Mouse (Mus musculus): ENCODE data around the gene Cgnl1. TPM values are rescaled to one million over a fixed set of nuclear protein-coding genes. Genes with fewer than 3 reads are reported as not detected.

The Cgnl1 gene
- polyA plus RNA-seq (2015; fragmentation: Nextera tagmentation; extraction: Ambion mirVana): 5.9 and 6.2 TPM in 2 replicates

- no peaks in the 10 kb centered on the region for H3K9me3 ChIP-seq
- H3K9ac ChIP-seq: peak within 1 kb of the TSS; percentile 48
- under 1% methylated on average over 67 of the region's 67 CpGs for WGBS
- ATAC-seq (replicated peaks): peak; percentile 77
- peaks cover 39% of the 10 kb centered on the region for H3K27me3 ChIP-seq (replicated peaks)
- peaks cover 13% of the 10 kb centered on the region; the same call in 1 of the 2 replicates for H3K4me1 ChIP-seq
- H3K27ac ChIP-seq: no peak within 1 kb of the TSS
- no peaks in the 10 kb centered on the region for H3K36me3 ChIP-seq (replicated peaks)
- peak within 1 kb of the TSS; percentile 61 for H3K4me3 ChIP-seq
- H3K4me2 ChIP-seq: peak within 1 kb of the TSS; percentile 97
Measured at GRCm38 (mm10) chr9:71770991-71771767, at the start of gene Cgnl1. Gene Cgnl1, minus strand, starts transcription at chr9:71771602.

- no peak overlapping the region for H3K4me3 ChIP-seq
- ATAC-seq (replicated peaks): no peak
- no peaks in the 10 kb centered on the region for H3K36me3 ChIP-seq (replicated peaks)
- H3K27ac ChIP-seq: no peak overlapping the region
- H3K4me2 ChIP-seq: no peak overlapping the region
- H3K27me3 ChIP-seq (replicated peaks): no peaks in the 10 kb centered on the region
- no peaks in the 10 kb centered on the region for H3K9me3 ChIP-seq
- H3K4me1 ChIP-seq: no peaks in the 10 kb centered on the region
- 94% methylated on average over 7 of the region's 7 CpGs for WGBS
- H3K9ac ChIP-seq: no peak overlapping the region
Measured at GRCm38 (mm10) chr9:71818453-71818852, 47.1 kb upstream of the Cgnl1 start.

DNA sequence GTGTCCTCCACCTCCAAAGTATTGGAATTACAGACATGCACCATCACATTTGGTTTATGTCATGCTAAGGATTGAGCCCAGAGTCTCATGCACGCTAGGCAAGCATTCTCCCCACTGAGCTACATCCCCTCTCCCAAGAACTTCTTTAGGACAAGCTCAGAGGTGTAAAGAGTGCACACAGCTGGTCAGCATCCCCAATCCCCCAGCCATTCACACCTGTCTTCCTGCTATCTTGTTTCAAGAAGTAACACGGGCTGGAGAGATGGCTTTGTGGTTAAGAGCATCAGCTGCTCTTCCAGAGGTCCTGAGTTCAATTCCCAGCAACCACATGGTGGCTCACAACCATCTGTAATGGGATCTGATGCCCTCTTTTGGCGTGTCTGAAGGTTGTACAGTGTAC, 44.7 kb upstream of the Cgnl1 start:
- H3K9me3 ChIP-seq: no peaks in the 10 kb centered on the region
- H3K27ac ChIP-seq: no peak overlapping the region
- no peaks in the 10 kb centered on the region for H3K4me1 ChIP-seq
- 72% methylated on average over 3 of the region's 3 CpGs for WGBS
- H3K4me3 ChIP-seq: no peak overlapping the region
- no peak overlapping the region for H3K4me2 ChIP-seq
- no peaks in the 10 kb centered on the region for H3K27me3 ChIP-seq (replicated peaks)
- no peak for ATAC-seq (replicated peaks)
- H3K9ac ChIP-seq: no peak overlapping the region
- no peaks in the 10 kb centered on the region for H3K36me3 ChIP-seq (replicated peaks)

DNA sequence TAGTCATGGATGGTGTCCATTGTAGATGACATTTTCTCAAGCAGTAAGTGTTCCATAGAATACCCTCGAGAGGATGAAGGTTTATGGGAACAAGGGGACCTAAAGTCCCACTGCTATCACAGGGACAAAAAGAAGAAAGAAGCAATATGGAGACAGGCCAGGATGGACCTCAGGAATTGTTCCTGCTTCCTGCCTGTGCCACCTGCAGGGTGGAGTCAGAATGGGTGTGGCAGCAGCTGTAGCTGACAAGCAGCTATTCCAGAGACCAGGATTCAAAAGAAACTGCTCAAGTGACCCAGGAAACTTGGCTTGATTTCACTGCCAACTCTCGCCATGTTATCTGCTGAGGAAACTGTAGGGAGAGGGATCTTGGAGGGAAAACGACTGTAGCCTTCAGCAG, 42.2 kb upstream of the Cgnl1 start:
- ATAC-seq (replicated peaks): no peak
- 86% methylated on average over 3 of the region's 3 CpGs for WGBS
- Histone ChIP-seq H3K4me2 (no peak overlapping the region), H3K36me3 (replicated peaks) (no peaks in the 10 kb centered on the region), H3K27me3 (replicated peaks) (no peaks in the 10 kb centered on the region), H3K4me1 (no peaks in the 10 kb centered on the region), H3K4me3 (no peak overlapping the region), H3K27ac (no peak overlapping the region), H3K9ac (no peak overlapping the region), H3K9me3 (no peaks in the 10 kb centered on the region)

- Histone ChIP-seq H3K27me3 (replicated peaks) (no peaks in the 10 kb centered on the region), H3K27ac (no peak overlapping the region), H3K9me3 (no peaks in the 10 kb centered on the region), H3K9ac (no peak overlapping the region), H3K4me2 (no peak overlapping the region), H3K36me3 (replicated peaks) (no peaks in the 10 kb centered on the region), H3K4me3 (no peak overlapping the region), H3K4me1 (no peaks in the 10 kb centered on the region)
- 46% methylated on average over 4 of the region's 4 CpGs for WGBS
- ATAC-seq (replicated peaks): no peak; the same call in 1 of the 2 replicates
Measured at GRCm38 (mm10) chr9:71812914-71813313, 41.5 kb upstream of the Cgnl1 start.

DNA sequence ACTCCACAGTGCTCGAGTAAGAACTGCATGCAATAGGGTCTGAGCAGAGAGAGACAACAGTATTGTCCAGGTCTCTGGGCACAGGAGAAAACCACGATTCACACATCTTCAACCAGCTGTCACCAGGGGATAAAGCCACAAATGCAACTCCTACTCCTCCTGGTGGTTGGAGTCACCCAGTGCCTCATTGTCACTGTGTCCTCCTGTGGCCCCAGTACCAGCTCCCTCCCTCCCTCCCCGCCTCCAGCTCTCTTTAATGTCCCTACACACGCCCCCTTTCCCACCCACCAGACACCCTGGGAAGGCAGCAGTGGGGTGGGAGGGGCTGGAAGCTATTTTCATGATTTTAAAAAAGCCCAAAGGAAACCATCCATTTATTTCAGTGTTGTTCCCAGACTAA, 41.0 kb upstream of the Cgnl1 start:
- Histone ChIP-seq H3K36me3 (replicated peaks) (no peaks in the 10 kb centered on the region), H3K4me1 (no peaks in the 10 kb centered on the region), H3K27ac (no peak overlapping the region), H3K4me2 (no peak overlapping the region), H3K27me3 (replicated peaks) (no peaks in the 10 kb centered on the region), H3K4me3 (no peak overlapping the region), H3K9ac (no peak overlapping the region), H3K9me3 (no peaks in the 10 kb centered on the region)
- 33% methylated on average over 4 of the region's 4 CpGs for WGBS
- ATAC-seq (replicated peaks): no peak

- no peak overlapping the region for H3K9ac ChIP-seq
- no peaks in the 10 kb centered on the region for H3K36me3 ChIP-seq (replicated peaks)
- H3K27me3 ChIP-seq (replicated peaks): no peaks in the 10 kb centered on the region
- H3K27ac ChIP-seq: no peak overlapping the region
- H3K4me2 ChIP-seq: no peak overlapping the region
- no peaks in the 10 kb centered on the region for H3K9me3 ChIP-seq
- no peak overlapping the region for H3K4me3 ChIP-seq
- no peak for ATAC-seq (replicated peaks)
- H3K4me1 ChIP-seq: no peaks in the 10 kb centered on the region
- WGBS: 77% methylated on average over 5 of the region's 5 CpGs
Measured at GRCm38 (mm10) chr9:71811404-71811803, 40.0 kb upstream of the Cgnl1 start.

DNA sequence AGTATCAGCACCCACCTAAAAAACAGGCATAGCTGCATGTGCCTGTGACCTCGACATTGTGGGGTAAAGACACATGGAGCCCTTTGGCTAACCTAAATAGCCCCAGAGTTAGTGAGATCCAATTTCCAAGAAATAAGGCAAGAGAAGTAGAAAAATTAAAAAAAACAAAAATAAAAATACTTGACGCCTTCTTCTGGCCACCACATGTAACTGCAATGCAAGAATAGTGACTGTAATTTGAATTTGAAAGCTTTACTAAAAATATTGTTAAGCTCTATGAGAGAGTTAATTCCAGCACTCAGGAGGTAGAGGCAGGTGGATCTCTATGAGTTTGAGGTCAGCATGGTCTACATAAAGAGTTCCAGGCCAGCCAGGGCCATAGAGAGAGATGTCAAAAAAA, 39.3 kb upstream of the Cgnl1 start:
- no peak for ATAC-seq (replicated peaks)
- WGBS: 82% methylated on average over 2 of the region's 2 CpGs
- no peaks in the 10 kb centered on the region for H3K36me3 ChIP-seq (replicated peaks)
- no peak overlapping the region for H3K27ac ChIP-seq
- no peak overlapping the region for H3K4me3 ChIP-seq
- no peak overlapping the region for H3K4me2 ChIP-seq
- H3K27me3 ChIP-seq (replicated peaks): no peaks in the 10 kb centered on the region
- H3K9me3 ChIP-seq: no peaks in the 10 kb centered on the region
- H3K4me1 ChIP-seq: no peaks in the 10 kb centered on the region
- H3K9ac ChIP-seq: no peak overlapping the region

DNA sequence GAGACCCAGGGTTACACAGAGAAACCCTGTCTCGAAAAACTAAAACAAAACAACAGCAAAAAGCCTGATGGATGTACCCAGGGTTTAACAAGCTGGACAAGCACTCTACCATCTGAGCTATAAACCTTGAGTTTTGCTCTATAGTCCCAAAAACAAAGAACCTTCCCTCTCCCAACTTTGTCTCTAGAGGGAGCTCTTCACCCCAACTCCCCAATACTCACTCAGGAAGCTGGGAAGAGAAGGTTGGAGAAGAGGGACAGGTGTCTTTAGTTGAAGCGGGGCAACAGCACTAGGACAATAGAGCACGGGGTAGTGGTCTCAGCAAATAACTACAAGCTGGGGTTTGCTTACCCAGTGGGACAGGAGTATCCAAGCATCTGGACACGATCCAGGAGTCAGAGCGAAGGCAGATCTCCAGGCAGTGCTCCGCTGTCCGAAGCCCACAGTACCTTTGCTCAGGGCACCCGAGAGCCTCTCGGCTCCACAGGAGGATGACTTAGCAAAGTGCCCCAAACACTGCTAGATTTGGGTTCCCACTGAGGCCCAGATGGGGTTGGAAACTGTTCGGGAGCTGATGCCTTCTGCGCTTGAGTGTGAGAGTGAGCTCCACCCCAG, 37.3 kb upstream of the Cgnl1 start:
- H3K4me2 ChIP-seq: peak overlapping the region; percentile 20; the same call in 1 of the 2 replicates
- H3K9me3 ChIP-seq: no peaks in the 10 kb centered on the region
- H3K4me1 ChIP-seq: no peaks in the 10 kb centered on the region
- no peaks in the 10 kb centered on the region for H3K36me3 ChIP-seq (replicated peaks)
- H3K27me3 ChIP-seq (replicated peaks): no peaks in the 10 kb centered on the region
- WGBS: 42% methylated on average over 11 of the region's 11 CpGs
- H3K27ac ChIP-seq: no peak overlapping the region
- H3K9ac ChIP-seq: no peak overlapping the region
- H3K4me3 ChIP-seq: no peak overlapping the region
- no peak for ATAC-seq (replicated peaks)

DNA sequence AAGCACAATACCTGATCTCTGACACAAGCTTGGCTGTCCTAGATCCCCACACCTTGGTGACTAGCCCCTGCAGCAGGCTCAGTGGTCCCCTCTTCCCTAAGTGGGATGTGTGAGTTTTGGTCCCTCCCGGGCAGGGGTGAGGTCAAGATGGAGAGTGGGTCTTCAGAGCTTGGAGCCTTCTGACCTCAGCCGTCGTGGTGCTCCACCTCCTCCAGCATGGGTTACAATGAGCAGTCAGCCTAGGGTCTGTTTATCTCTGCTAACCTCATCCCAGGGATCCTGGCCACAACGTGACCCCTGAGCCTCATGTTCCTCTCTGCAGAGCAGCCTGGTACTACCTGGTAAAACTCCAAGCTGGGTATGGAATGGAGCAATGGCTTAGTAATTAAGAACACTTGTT, 36.4 kb upstream of the Cgnl1 start:
- H3K4me3 ChIP-seq: no peak overlapping the region
- no peaks in the 10 kb centered on the region for H3K27me3 ChIP-seq (replicated peaks)
- 77% methylated on average over 4 of the region's 4 CpGs for WGBS
- no peak overlapping the region for H3K9ac ChIP-seq
- no peak overlapping the region for H3K4me2 ChIP-seq
- H3K27ac ChIP-seq: no peak overlapping the region
- no peak for ATAC-seq (replicated peaks)
- H3K4me1 ChIP-seq: no peaks in the 10 kb centered on the region
- no peaks in the 10 kb centered on the region for H3K9me3 ChIP-seq
- H3K36me3 ChIP-seq (replicated peaks): no peaks in the 10 kb centered on the region

DNA sequence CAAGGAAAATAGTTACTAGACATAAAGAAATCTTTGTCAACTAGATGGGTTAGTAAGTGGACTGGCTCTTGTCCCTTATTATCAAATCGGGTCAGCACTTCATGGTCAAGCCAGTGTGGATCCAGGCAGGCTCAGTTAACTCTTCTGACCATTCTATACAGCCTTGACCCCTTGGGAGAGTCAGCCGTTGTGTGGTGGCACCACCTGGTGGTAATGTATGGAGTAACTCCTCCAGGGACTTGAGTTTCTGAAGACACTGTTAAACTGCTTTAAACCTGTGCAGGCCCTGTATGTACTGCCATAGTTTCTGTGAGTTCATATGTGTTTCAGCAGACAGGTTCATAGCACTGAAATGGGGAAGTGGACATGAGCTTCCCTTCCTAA, 35.0 kb upstream of the Cgnl1 start:
- Histone ChIP-seq H3K36me3 (replicated peaks) (no peaks in the 10 kb centered on the region), H3K27me3 (replicated peaks) (no peaks in the 10 kb centered on the region), H3K9ac (no peak overlapping the region), H3K9me3 (no peaks in the 10 kb centered on the region), H3K4me3 (no peak overlapping the region), H3K4me2 (no peak overlapping the region), H3K4me1 (no peaks in the 10 kb centered on the region), H3K27ac (no peak overlapping the region)
- peak; percentile 56 for ATAC-seq (replicated peaks)
- 9% methylated on average over 2 of the region's 2 CpGs for WGBS

DNA sequence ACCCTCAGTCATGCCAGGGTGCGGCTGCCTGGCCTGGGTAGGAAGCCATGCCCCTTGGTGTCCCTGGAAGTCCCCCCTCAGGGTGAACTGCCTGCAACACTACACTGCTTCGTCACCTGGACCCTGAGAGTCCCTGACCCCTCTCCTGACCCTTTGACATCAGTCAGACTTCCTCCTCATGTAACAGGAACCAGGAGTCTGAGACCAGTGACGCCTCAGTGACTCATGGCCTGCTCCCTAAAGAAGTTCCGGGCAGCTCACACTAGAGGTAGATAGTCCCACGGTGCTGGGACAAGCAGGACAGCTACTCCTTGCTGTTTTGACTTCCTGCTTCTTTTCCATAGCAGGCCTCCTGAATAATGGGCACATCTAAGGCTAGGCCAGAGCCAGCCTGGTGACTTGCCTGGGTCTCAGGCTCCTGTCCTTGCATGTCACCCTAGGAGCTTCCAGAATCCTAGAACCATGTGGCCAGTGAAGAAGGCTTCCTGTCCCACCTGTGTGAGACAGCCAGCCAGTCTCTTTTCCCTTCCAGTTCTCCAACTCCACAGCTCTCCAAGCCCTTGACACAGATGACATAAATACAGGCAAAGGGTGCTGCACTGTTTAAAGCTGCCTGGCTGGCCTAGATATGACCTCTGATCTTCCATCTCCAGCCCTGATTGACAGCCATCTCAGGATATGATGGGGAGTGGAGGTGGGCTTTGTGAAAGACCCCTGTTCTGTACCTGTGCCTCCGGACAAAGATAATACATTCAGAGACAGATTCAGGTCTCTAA, 34.4 kb upstream of the Cgnl1 start:
- no peak overlapping the region for H3K27ac ChIP-seq
- ATAC-seq (replicated peaks): no peak
- H3K4me1 ChIP-seq: no peaks in the 10 kb centered on the region
- H3K27me3 ChIP-seq (replicated peaks): no peaks in the 10 kb centered on the region
- no peak overlapping the region for H3K4me2 ChIP-seq
- no peak overlapping the region for H3K9ac ChIP-seq
- H3K36me3 ChIP-seq (replicated peaks): no peaks in the 10 kb centered on the region
- H3K9me3 ChIP-seq: no peaks in the 10 kb centered on the region
- WGBS: 72% methylated on average over 6 of the region's 6 CpGs
- no peak overlapping the region for H3K4me3 ChIP-seq
